Mouse (Mus musculus) spleen, postnatal 4 days (tissue): ENCODE measurements around the gene Lpin2.

ENCODE experiments used
- DNase-seq, 2 experiments: peaks; one replicate each; pipeline ENCODE4 v3.0.0; 2022; ENCODE audit warnings: low spot score in 2 of 2

Gene Lpin2

DNA sequence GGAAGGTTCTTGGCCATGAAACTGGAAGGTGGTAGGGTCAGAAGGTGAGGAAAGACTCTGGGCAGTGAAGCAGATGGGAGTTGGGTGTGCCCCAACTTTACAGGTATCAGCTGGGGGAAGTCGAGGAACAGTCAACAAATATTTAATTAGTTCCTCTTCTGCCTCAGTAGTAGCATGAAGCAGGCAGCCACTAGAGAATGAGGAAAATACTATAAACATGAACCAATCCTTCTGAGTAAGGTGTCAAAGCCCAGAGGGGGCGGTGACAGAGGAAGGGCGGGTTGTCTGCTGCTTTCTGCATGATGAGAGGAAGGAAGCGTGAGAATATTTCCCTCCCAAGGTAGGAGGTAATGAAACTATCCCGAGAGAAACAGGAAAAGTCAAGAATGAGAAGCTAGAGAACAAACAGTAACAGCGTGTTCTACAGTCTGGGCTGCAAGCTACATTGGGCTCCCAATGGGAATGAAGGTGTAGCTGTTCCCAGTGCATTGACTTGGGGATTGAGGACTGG, at the start of gene Lpin2:
Gene Lpin2 (plus strand): TSS at position 350 of the 511 bp plus-strand sequence.
- peak in 1 of 2 experiments; percentile 48 for DNase-seq

DNA sequence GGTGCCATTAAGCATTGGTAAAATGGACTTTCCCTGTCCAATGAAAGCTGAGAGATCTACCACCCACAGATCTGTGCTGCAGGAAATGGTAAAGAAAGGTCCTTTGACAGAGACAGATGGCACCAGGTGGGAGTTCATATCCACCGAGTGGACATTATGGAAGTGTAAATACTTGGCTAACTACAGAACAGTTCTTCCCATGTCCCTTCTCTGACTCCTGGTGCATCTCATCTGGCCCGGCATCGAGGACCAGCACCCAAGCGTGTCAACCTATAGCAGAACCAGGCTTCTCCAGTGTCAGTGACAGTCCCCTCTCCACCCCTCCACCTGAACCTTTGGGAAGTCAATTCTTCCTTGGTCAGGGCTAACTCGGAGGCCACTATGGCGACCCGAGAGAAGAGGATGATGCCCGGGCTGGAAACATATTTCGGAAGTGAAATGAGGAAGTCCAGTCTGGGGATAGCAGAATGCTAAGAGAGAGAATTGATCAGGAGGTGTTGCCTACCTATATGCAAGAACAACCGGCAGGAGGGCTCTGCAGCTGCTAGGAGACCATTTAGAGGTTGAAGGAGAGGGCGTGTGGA, 49.4 kb upstream of the Lpin2 start:
- peak in 1 of 2 experiments; percentile 56 for DNase-seq

DNA sequence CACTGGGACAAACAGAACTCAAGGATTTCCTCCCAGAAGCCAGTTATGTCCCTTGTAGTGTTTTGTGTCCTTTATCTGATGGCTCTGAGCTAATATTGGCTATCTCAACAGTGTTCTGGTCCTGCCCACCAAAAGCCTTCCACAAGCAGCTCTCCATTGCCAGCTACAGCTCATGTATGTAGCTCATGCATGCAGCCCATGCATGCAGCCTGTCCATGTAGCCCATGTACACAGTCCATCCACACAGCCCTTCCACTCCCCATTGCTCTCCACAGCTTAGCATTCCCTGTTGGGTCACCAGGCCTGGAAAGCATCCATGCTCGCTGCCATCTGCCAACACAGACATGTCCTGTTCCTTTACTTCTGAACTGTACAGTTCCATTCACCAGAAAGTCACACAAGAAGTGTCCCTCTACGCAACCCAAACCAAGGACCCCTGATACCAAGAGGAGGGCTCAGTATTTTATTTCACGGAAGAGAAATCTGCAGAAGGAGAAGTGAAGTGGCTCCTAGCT, 47.9 kb upstream of the Lpin2 start:
- peak in 1 of 2 experiments; percentile 50 for DNase-seq

DNA sequence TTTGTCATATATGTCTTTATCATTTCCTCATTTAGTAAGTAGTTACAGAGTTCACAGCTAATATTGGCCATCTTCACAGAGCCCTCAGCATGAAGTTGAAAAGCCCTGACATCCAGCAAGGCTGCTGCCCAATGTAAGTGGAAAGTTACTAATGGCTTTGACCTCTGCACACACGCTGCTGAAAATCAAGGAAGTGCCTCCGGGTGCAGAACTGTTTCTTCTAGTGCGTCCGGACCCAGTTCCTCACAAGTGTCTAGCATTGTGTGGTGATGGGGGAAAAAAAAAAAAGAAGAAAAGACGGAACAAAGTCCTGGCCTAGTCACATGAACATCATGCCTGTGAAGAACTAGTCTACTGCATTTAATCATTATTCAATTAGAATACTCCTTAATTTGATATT, 47.3 kb upstream of the Lpin2 start:
- DNase-seq = peak in 1 of 2 experiments; percentile 55

DNA sequence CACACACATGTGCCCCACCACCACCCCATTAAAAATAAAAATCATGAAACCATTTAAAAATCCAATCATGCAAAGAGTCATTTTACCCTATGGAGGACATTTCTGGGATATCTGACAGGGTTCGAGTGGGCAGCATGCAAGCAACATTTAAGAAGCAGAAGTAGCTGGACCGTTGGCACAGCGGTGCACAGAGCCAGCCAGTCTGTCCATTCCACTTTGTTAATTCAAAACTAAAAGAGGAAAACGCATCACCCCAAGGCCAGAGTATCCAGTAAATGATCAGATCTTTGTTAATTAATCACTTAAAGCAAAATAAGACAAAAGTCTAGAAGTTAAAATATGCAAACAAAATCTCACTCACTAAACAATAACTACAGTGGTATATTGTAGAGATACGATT, 46.5 kb upstream of the Lpin2 start:
- peak in 1 of 2 experiments; percentile 46 for DNase-seq

DNA sequence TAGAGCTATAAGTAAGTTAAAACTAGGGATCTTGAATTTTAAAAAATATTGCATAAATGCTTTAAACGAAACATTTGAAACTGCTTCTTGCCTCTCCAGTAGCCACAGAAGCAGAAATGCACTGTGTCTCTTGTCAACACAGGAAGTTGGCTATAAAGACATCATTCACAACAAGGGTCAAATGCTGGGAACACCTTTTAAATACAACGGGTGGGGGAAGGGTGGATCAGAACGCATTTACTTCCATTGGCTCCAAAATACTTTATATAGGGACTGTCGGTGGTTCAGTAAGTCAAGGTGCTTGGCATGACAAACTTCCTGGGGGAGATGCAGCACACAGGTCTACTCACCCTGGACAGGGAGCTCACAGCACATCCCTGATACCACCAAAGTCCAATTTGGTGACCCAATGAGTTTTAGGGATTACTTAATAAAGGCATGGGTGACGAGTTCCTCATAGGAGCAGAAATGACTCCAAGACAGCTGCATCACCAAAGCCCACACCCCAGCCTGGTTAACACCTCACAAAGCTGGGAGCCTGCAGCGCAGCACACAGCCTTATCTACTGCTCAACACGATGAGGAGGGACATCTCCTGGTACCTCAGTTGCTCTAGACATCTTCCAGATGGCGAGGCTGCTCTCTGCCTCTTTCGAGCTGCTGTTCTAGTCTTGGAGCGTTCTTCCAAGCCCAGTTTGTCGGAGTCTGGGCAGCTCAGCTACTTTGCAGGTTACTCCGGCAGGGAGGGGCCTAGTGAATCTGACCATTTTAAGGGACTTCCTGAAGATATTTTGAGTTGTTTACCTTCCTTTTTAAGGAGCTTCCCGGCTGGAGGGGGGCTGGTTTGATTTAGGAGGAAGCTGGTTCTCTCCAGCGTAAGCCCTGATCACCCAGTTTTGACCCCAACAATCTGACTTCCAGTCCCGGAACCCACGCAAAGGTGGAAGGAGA, 45.7 kb upstream of the Lpin2 start:
- peak in 1 of 2 experiments; percentile 43 for DNase-seq

DNA sequence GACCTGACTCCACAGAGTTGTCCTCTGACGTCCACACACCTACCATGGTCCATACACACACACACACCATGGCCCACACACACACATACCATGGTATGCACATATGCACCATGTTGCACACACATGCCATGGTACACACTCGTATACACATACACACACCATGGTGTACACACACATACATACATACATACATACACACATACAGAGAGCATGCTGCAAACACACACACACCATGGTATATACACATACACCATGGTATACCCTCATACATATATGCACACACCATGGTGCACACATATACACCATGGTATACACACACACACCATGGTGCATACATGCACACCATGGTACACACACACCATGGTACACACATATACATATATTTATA, 45.0 kb upstream of the Lpin2 start:
- no peak for DNase-seq

DNA sequence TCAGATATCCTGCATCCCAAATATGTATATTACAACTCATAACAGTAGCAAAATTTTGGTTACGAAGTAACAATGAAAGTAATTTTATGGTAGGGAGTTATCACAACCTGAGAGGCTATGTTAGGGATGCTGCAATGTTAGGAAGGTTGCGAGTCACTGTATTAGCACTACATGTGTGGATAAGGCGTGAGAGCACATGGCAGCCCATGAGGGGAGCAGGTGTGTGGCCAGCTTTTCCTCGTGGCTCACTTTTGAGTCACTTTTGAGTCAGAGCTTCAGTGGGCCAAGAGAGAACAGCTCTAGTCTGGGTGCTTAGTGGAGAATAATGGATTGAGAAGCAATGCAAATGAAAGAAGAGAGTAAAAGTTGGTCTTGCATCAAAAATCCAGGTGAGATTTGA, 40.3 kb upstream of the Lpin2 start:
- DNase-seq = peak; percentile 5 to 35

DNA sequence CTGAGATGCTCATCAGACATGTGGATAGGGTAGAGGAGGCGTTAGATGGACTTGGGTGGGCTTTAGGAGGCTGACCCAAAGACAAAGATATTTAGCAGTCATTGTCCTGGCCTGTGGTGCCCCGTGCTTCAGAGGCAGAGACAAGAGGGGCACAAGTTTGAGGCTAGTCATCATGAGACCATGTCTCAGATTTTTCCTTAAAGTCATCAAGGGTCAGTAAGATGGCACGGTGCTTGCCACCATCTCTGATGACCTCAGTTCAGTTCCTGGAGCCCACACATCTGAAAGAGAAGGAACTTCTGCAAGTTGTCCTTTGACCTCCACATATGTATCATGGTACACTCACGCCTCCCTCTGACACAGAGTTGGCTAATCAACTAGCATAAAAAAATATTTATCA, 39.2 kb upstream of the Lpin2 start:
- peak; percentile 6 to 28 for DNase-seq

DNA sequence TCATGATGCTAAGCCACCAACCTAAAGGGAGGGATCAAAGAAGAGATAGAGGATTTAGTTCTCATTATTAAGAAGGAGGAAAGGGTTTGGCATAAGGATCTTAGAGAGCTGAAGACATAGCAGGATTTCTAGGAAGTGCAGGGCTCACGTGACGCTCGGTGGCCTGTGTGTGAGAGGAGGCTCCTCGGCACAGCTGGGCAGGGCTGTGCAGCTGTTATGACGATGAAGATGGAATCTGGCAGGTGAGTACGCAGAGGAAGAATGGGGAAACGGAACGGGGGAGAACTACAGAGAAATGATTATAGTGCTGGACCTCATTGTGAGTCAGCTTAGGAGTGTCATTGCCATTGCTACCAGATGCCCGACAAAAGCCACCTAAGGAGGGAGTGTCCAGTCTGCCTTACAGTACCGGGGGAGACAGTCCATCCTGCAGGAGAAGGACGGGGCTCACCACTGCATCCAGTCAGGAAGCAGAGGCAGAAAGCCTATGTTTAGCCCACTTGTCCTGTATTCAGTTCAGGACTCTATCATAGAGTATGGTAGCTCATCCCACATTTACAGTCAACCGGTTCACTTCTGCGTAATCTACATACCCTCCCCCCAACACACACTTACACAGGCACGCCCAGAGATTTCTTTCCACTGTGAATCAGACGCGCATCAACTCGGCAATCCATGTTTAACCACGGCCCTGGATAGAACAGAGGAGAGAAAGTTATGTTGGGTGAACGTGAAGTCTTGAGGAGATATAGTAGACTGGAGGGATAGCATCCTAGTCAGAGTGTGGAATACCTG, 37.8 kb upstream of the Lpin2 start:
- peak; percentile 8 to 52 for DNase-seq

DNA sequence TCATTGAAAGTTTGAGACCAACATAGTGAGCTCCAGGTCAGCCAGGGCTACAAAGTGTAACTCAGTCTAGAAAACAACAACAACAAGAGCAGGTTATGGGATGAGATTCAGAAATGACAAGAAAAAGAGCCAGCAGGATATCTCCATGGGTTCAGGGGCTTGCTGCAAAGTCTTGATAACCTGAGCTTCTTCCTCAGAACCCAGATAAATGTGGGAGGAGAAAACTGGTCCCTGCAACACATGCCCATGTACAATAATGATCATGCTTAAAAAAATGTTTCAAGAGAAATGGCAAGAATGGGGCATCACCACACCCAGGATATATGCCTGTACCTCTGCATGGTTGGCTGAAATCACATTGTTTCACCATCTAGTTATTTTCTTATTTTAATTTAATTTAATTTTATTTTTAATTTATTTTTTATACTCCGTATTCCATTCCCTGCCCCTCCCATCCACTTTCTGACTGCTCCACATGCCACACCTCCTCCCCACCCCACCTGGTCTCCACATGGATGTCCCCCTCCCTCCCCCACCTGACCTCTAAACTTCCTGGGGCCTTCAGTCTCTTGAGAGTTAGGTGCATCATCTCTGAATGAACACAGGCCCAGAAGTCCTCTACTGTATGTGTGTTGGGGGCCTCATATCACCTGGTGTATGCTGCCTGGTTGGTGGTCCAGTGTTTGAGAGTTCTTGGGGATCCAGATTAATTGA, 37.0 kb upstream of the Lpin2 start:
- DNase-seq = peak; percentile 5 to 24

DNA sequence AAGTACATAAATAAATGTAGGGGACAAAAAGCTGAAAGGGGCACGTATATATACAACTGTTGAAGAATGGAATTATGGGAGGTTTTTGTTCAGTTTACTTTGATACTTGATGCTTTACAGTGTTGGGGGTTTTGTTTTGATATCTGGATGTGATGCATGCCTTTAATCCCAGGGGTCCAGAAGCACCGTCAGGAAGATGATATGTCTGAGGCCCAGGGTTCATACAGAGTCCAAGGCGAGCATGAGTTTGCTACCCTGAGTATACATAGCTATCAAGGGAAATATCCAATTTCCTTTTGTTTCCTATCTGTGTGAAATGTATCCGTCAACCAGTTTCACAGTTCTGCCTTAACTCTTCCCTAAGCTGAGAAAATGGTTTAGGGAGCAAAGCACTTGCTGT, 29.0 kb upstream of the Lpin2 start:
- DNase-seq = no peak

DNA sequence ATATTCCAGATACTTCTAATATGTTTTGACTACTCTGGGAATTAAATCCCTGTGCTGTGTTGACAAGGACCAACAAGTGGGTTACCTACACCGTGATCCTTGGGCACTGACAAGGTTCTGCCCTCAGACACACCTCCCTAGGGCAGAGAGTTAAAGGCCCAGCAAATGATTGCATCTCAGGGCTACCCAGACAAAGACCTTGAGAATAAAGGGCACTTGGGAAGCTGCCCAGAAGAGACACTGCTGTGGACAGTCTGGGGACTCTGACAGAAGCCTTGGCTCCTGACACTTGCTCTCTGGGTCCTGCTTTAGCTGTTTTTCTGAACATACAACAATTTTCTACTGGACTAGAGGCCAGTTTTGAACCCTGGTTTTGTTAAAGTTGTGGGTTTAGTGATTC, 27.1 kb upstream of the Lpin2 start:
- peak; percentile 5 to 38 for DNase-seq

DNA sequence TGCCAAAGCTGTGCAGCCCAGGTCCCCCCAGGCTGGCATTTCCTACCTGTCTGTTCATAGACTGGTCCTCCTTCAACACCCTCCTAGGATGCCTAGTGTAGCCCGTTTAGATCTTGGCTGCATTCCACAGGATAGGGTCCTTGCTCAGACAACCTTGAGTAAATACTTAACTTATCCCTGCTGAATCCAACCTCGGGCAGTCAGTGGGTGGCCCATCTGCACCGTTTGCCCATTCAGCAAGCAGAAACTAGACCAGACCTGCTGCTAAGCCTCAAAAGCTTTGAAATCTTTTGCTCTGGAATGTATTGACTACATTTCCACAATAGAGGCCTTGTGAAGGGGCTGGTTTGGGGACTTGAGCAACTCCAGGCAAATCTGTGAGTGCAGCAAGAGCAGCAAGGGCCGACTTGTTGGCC, 23.2 kb upstream of the Lpin2 start:
- peak in 1 of 2 experiments; percentile 38 for DNase-seq

DNA sequence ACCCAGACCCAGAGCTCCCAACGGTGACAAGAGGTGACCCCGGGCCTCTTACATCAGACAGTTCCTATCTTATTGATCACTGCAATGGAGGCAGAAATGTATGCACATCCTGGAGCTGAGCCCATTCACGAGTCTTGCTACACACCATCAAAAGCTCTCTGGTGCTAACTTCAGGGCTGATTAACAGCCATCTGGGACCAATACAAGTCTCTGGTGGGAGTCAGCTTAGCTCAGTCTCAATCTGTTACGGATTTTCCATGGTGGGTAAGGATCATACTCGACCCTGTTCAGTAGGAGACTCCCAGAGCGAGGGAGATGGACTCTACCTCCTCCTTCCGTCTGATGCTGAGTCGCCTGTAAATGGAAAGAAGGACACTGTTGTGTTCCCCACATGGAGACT, 22.6 kb upstream of the Lpin2 start:
- DNase-seq = no peak

DNA sequence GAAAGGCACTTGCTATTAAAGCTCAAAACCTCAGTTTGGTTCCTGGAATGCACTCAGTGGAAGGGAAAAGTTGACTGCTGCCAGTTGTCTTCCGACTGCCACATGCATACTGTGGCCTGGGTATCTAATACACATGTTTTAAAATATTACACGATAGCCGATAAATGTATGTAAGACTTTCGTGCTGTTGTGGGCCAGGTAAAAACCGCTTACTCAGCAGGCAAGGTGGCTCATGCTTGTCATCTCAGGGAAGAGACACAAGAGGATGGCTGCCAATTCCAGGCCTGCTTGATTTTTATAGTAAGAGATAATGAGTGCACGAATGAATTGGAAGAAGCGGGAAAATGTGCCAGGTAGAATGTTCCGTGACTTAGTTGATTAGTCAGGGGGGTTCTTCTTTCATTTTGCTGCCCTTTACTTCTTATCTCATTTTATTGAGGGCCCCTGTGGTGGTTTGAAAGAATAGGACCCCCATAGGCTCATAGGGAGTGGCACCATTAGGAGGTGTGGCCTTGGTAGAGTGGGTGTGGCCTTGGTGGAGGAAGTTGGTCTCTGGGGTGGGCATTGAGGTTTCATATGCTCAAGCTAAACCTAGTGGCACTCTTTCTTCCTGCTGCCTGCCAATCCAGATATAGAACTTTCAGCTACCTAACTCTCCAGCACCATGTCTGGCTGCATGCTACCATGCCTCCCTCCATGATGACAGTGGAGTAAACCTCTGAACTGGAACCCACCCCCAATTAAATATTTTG, 21.9 kb upstream of the Lpin2 start:
- peak in 1 of 2 experiments; percentile 50 for DNase-seq

DNA sequence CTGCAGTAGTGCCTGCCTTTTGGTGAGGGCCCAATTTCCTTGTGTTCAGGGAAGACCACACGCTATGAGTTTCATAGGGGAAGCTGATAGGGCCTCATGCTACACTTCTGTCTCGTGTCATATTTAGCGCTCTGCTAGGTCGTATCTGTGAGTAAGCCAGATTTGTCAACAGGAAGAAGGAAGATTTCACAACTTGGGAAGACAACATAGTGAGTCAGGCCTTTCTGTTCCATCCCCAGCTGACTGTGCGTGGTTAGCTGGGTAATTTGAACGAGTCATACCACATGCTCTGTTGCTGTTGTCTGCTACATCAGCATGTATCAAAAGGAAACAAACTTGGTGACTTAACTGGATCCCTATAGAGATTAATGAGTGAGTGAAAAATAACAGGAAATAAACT, 17.4 kb upstream of the Lpin2 start:
- peak; percentile 17 to 45 for DNase-seq

DNA sequence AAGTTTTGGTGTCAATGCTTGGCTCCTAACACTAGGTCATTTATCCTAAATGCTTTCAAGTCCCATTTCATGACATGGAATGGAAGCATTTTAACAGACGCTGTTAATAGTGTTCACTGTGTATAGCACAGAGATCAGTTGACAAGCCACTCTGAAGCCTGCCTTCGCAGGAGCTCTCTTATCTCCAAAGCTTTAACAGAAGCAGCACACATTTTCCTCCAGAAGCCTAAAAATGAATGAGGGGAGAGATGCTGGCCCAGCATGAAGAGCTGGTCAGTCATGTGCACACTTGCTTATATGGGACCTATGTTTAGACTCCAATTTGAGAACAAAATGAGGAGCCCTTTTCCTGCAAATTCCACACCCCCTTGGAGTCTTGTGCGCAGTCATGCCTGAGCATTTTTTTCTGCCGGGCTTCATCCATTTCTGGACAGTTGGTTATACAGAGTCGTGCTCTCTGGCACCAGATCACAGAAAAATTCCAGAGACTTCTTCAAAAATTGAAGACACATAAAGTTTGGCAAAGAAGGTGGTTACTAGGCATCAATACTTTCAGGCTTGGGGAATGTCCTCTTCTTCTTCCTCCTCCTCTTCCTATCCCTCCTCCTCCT, 14.1 kb upstream of the Lpin2 start:
- no peak for DNase-seq

DNA sequence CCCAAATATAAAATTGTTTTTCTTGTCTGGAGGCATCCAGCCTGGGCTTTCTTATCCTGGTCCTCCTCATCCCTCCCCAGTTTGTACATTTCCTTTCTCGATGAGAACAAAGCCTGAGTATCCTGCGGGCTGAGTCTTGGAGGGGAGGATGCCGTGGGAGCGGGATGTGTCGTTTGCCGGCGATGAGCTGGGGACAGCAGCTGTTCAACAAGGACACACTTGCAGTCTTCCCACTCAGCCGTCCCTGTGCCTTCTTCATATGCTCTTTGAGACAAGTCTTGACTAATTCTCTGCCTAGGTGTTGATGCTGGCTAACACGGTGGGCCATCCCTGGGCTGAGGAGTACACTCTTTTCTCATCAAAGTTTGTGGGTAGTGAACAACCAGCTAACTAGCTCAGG, 13.5 kb upstream of the Lpin2 start:
- DNase-seq = peak in 1 of 2 experiments; percentile 49

DNA sequence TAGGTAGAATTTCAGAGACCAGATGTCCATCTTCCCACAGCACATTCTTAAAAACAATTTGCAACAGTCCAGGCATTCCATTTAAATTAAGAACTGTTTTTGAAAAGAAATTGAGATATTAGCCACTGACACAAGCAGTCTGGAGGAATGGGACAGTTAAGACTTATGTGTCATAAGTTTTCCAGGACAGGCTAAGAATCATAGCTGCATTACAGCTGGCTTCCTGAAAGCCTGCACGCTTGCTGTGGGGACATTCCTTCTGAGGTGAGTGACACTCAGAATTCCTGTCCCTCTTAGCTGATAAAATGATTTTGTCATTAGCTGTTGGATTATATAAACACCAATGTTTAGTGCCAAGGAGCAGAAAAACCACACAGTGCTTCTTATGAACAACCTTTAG, 12.7 kb upstream of the Lpin2 start:
- peak in 1 of 2 experiments; percentile 40 for DNase-seq
